Mouse (Mus musculus): ENCODE results near the gene Crybb3.

GRCm38 (mm10) chr5:113107709-113108108, 26.3 kb upstream of the Crybb3 start:
- TF ChIP-seq HCFC1 (IDR thresholded peaks at IDR 0.05; ENCODE audit: borderline replicate concordance, insufficient read depth, low read length) (no peak), CHD2 (IDR thresholded peaks at IDR 0.05; ENCODE audit: low read depth, low read length) (no peak), ZNF384 (IDR thresholded peaks at IDR 0.05; ENCODE audit: low read depth, low read length) (no peak), MAFK (IDR thresholded peaks at IDR 0.05; ENCODE audit: insufficient read depth, low read depth, low read length) (no peak), ZC3H11A (IDR thresholded peaks at IDR 0.05; ENCODE audit: borderline replicate concordance, low read depth, low read length) (no peak)

Data from ES-E14 (cell line).